17 mouse cellular contexts compared by ENCODE assay signal in genomic region chr7:132119817-132120216, GRCm38 (mm10). TPM values are rescaled to one million over a fixed set of nuclear protein-coding genes. Genes with fewer than 3 reads are reported as not detected.
DNase-seq lines count a peak whose midpoint lies in the region; TF ChIP-seq lines count a peak whose summit lies in the region.
"Had no signal": no experiment of that assay in that cellular context is flagged by ENCODE, and none has a peak within 500 bp of the region (broad histone marks: within the 10 kb centered on the region; RNA-seq: fewer than 3 reads in every experiment).

No protein-coding gene starts in this region.

- no peak overlapping the region for H3K4me3 ChIP-seq in layer of hippocampus, adult 2 months

- DNase-seq in Muller cell, postnatal 12 days (ENCODE audit: inconsistent ontology term) = peak; percentile 72
- DNase-seq in fibroblast of lung, adult 2 months (ENCODE audit: low read depth) = peak; percentile 75
- no peak for DNase-seq in lung, postnatal 14 days
- DNase-seq in layer of hippocampus, adult 2 months (ENCODE audit: low spot score in 2 of 2) = no peak
- DNase-seq: adrenal gland, adult 2 months; adrenal gland, adult 8-10 months; adrenal gland, postnatal 10 days; adrenal gland, postnatal 14 days; adrenal gland, postnatal 25 days; adrenal gland, postnatal 36 days; B cell, adult 2 months; cerebellum, adult 11 months; cerebellum, adult 11-12 months; cerebellum, adult 18-20 months; cerebellum, adult 2 months had no signal

- no peak for TF ChIP-seq CTCF in layer of hippocampus, adult 2 months (conservative IDR thresholded peaks at IDR 0.05)

- no peak overlapping the region for H3K27ac ChIP-seq in layer of hippocampus, adult 2 months

RNA-seq across cellular contexts. Expression of gene Cpxm2, which starts 34.7 kb away (rescaled TPM):
- 1 to 10 TPM; 1.1 to 2.5 TPM for total RNA-seq in layer of hippocampus, adult 2 months (2021)
- total RNA-seq: CH12.LX, MEL had no signal

Comparison
In these comparisons a context has a peak if more than half of its experiments do, and no peak if none do; other contexts are left out.
1. DNase-seq: peak in Muller cell, postnatal 12 days (single experiment) and fibroblast of lung, adult 2 months (single experiment); none in lung, postnatal 14 days (single experiment) and layer of hippocampus, adult 2 months (0 of 2).